Mouse (Mus musculus) forebrain, embryonic 15.5 days (tissue): ENCODE results near the gene Olfr110. TPM values are rescaled to one million over a fixed set of nuclear protein-coding genes. Genes with fewer than 3 reads are reported as not detected.
"Not testable (repeated sequence)": the region's sequence is repeated elsewhere in the genome, so short reads cannot be mapped to it uniquely, and the experiment has no call there.

ENCODE experiments used
- ATAC-seq: fragments of 200-750 bp; cut with Nextera tagmentation; replicated peaks from 2 replicates; pipeline ENCODE4 v1.8.0; 2017; ENCODE audit warnings: mild to moderate bottlenecking, moderate TSS enrichment, moderate library complexity
- H3K27ac ChIP-seq: fragments of 300-500 bp; sonication (generic); replicated peaks from 2 replicates; pipeline ENCODE4 v1.5.1; 2015; ENCODE audit warnings: mild to moderate bottlenecking, inconsistent platforms
- H3K27me3 ChIP-seq: fragments of 300-500 bp; sonication (generic); 2 replicates; pipeline ENCODE4 v1.6.1; 2015; ENCODE audit warnings: inconsistent platforms
- H3K36me3 ChIP-seq: fragments of 300-500 bp; sonication (generic); 2 replicates; pipeline ENCODE4 v1.6.1; 2015; ENCODE audit warnings: mild to moderate bottlenecking, inconsistent platforms
- H3K4me1 ChIP-seq: fragments of 300-500 bp; sonication (generic); 2 replicates; pipeline ENCODE4 v1.6.1; 2015; ENCODE audit warnings: inconsistent platforms
- H3K4me2 ChIP-seq: fragments of 300-500 bp; sonication (generic); replicated peaks from 2 replicates; pipeline ENCODE4 v1.6.1; 2015; ENCODE audit warnings: mild to moderate bottlenecking, inconsistent platforms
- H3K4me3 ChIP-seq: fragments of 300-500 bp; sonication (generic); 2 replicates; pipeline ENCODE4 v1.5.1; 2015; ENCODE audit warnings: mild to moderate bottlenecking, inconsistent platforms
- H3K9ac ChIP-seq: fragments of 300-500 bp; sonication (generic); replicated peaks from 2 replicates; pipeline ENCODE4 v1.6.1; 2015; ENCODE audit warnings: mild to moderate bottlenecking, inconsistent platforms
- H3K9me3 ChIP-seq: fragments of 300-500 bp; sonication (generic); 2 replicates; pipeline ENCODE4 v1.6.1; 2016; ENCODE audit warnings: inconsistent platforms
- WGBS: fragments of 180-500 bp; shearing (Covaris S2); methylation state at CpG from one replicate; pipeline ENCODE4 v1.1.7; 2015; ENCODE audit warnings: mixed read lengths; 5-methylcytosine and 5-hydroxymethylcytosine counted together
- polyA plus RNA-seq: library from polyadenylated mRNA; unstranded; fragments of >200 nt; fragmentation: Nextera tagmentation; extraction: Ambion mirVana; gene quantifications from 2 replicates; pipeline ENCODE4 v1.2.1, GENCODE M21; 2015

Olfr110 gene
- polyA plus RNA-seq: not detected in 2 replicates

DNA sequence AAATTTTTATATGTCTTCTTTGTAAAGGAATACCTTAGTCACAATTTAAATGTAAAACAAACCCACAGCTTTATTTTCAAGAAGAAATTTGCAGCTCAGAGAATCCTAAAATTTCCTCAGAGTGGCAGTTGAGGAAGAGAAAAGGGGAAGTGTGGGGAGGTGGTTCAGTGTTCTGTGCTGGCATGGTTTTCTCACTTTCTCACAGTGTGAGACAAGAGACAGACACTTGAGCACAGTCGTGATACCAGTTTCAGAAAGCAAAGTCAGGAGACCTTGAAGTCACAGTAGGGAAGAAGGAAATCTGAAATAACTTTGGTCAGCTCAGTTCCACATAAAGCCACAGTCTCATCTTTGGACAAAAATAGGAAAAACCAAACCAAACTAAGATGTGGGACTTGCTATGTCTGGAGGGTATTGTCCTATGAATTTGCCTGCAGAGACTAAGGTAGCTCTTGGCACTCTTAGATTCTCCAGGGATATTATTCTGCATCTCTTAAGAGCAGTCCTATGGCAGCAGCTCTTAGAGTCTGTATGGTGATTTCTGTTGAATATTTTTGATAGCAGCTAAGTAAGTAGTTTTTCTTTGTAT is at the start of gene Olfr110:
Olfr110 (plus strand) TSS at position 539 of the 589 bp plus-strand sequence.
- H3K27ac ChIP-seq: no peak within 1 kb of the TSS
- WGBS: 65% methylated on average over 1 of the region's 1 CpGs
- ATAC-seq: no peak
- H3K9me3 ChIP-seq: no peaks in the 10 kb centered on the region
- no peaks in the 10 kb centered on the region for H3K27me3 ChIP-seq
- no peaks in the 10 kb centered on the region for H3K4me1 ChIP-seq
- H3K36me3 ChIP-seq: no peaks in the 10 kb centered on the region
- no peak within 1 kb of the TSS for H3K4me2 ChIP-seq
- no peak within 1 kb of the TSS for H3K9ac ChIP-seq
- H3K4me3 ChIP-seq: no peak within 1 kb of the TSS

DNA sequence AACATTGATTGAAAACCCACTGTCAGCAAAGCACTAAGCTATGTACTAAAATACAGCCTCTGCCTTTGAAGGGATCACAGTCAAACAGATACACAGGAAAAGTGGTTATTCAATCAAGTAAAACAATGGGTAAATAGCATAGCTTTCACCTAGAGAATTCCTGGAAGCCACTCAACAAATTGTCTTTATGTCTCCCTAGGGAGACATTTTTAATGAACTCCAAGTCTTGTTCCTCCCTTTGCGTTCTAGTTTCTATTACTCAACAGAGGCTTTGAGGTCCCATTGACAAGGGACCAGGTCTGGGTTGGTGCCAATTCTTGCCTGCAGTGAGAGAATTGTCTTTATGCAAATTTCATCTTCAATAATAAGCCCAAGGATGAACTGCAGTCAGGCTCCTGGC is 47.1 kb upstream of the Olfr110 start, which contains the start of gene Olfr108:
Olfr108 (plus strand) TSS at position 301 of the 400 bp plus-strand sequence.
- Histone ChIP-seq H3K9ac (no peak within 1 kb of the TSS), H3K27me3 (no peaks in the 10 kb centered on the region), H3K36me3 (no peaks in the 10 kb centered on the region), H3K27ac (no peak within 1 kb of the TSS), H3K4me2 (no peak within 1 kb of the TSS), H3K4me1 (no peaks in the 10 kb centered on the region), H3K9me3 (no peaks in the 10 kb centered on the region), H3K4me3 (no peak within 1 kb of the TSS)
- no peak for ATAC-seq
- 60% methylated on average over 1 of the region's 1 CpGs for WGBS

DNA sequence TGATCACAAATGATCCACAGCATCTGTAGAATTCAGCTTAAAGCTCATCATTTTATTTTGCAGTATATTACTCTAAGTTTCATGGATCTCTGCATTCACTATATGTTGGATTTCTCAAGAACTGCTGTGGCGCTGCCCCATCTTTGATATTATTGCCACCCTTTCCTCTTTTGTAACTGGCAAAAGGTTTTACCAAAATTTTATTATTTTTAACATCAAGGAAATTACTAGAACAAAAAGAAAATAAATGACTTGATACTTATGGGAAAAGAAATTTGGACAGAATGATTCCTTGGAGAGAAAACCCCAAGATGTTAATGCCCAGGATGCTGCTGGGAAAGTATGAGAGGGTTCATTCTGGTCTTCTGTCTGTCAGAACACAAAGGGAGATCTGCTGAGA is 33.7 kb upstream of the Olfr110 start, which contains the start of gene Olfr109:
Olfr109 (plus strand) TSS at position 301 of the 400 bp plus-strand sequence.
- Histone ChIP-seq H3K27me3 (no peaks in the 10 kb centered on the region), H3K4me2 (no peak within 1 kb of the TSS), H3K4me1 (no peaks in the 10 kb centered on the region), H3K27ac (no peak within 1 kb of the TSS), H3K9me3 (no peaks in the 10 kb centered on the region), H3K9ac (no peak within 1 kb of the TSS), H3K36me3 (no peaks in the 10 kb centered on the region), H3K4me3 (no peak within 1 kb of the TSS)
- no peak for ATAC-seq
- whole genome bisulfite sequencing: 92% methylated on average over 1 of the region's 1 CpGs

DNA sequence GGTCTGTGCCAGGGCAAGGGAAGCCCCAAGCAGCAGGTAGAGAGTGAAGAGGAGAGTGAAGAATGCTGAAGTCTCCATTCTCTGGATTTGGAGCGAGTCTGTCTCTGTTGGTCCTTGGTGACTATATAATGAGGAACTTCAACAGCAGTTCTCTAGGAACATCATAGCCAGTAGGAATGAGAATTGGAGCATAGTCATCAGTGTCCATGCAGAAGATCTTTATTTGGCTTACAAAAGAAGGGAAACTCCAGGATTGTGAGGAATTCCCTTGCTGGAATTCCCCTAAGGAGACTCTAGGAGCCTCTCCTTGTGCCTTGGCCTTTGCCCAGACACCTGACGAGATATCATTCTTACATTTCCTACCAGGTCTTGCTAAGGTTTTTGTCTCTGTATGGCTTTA is 8.8 kb upstream of the Olfr110 start, which contains the start of gene H2-M2:
H2-M2 (minus strand) TSS at position 101 of the 400 bp plus-strand sequence.
- Histone ChIP-seq H3K36me3 (no peaks in the 10 kb centered on the region), H3K4me1 (no peaks in the 10 kb centered on the region), H3K4me3 (no peak within 1 kb of the TSS), H3K4me2 (no peak within 1 kb of the TSS), H3K9me3 (no peaks in the 10 kb centered on the region), H3K27ac (no peak within 1 kb of the TSS), H3K27me3 (no peaks in the 10 kb centered on the region), H3K9ac (no peak within 1 kb of the TSS)
- no peak for ATAC-seq
- 83% methylated on average over 2 of the region's 2 CpGs for WGBS

DNA sequence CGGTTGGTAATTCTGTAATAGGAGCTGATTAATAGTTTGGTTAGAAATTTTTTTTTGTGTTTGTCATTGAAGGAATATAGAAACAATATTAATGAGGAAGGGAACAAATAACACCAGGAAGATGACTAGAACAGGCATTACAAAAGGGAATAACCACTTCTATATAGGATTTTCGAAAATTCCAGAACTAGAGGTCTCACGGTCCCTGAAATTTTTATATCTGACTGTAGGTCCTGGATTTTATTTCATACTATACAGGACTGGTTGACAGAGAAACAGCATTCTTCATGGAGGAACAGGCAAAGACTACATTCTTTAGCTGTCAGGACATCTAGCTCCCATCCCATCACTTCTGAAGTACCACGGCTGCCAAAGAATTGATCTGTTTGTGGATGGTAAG is 15.5 kb downstream of the Olfr110 start, which contains the start of gene Olfr111:
Olfr111 (plus strand) TSS at position 301 of the 400 bp plus-strand sequence.
- Histone ChIP-seq H3K9ac (no peak within 1 kb of the TSS), H3K4me3 (no peak within 1 kb of the TSS), H3K36me3 (no peaks in the 10 kb centered on the region), H3K4me1 (no peaks in the 10 kb centered on the region), H3K27me3 (no peaks in the 10 kb centered on the region), H3K27ac (no peak within 1 kb of the TSS), H3K4me2 (no peak within 1 kb of the TSS), H3K9me3 (no peaks in the 10 kb centered on the region)
- no peak for ATAC-seq
- 87% methylated on average over 4 of the region's 4 CpGs for WGBS

DNA sequence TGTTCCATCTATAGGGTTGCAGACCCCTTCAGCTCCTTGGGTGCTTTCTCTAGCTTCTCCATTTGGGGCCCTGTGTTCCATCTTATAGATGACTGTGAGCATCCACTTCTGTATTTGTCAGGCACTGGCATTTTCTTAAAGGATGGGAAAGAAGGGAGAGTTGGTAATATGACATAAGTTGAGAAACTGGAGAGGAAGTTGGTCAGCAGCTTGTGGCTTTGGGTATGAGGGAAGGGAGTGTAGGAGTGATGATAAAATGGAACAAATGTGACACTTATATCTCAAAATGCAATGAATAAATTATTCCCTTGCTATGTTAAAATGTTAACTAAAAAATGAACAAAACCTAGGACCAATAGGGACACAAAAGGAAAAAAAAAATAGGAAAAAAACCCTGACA is 32.3 kb downstream of the Olfr110 start:
- H3K27ac ChIP-seq, H3K9ac ChIP-seq, H3K4me1 ChIP-seq, H3K36me3 ChIP-seq, H3K9me3 ChIP-seq, H3K27me3 ChIP-seq, ATAC-seq, H3K4me3 ChIP-seq, H3K4me2 ChIP-seq: not testable (repeated sequence)

DNA sequence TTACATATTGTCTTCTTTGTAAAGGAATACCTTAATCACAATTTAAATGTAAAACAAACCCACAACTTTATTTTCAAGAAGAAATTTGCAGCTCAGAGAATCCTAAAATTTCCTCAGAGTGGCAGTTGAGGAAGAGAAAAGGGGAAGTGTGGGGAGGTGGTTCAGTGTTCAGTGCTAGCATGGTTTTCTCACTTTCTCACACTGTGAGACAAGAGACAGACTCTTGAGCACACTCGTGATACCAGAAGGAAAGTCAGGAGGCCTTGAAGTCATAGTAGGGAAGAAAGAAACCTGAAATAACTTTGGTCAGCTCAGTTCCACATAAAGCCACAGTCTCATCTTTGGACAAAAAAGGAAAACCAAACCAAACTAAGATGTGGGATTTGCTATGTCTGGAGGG is 33.2 kb downstream of the Olfr110 start:
- not testable (repeated sequence) for ATAC-seq, H3K4me1 ChIP-seq, H3K27me3 ChIP-seq

DNA sequence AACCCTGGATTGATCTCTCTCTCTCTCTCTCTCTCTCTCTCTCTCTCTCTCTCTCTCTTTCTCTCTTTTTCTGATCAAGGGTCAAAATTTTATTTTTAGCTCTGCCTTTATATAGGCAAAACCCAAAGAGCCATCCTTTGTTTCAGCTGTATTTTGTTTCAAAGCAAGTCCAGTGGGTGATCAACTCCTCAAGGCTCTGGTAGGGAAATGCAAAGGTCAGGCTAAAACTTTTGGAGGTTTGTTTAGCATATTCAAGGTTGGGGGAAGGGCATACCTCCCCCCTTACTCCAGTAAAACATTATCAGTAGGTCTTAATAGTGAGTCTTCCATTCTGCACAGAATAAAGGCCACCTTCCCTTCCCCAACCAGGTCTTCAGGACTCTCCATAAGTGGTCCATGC is 42.9 kb downstream of the Olfr110 start:
- no peaks in the 10 kb centered on the region for H3K27me3 ChIP-seq
- H3K27ac ChIP-seq: no peak overlapping the region
- no peak overlapping the region for H3K4me3 ChIP-seq
- no peaks in the 10 kb centered on the region for H3K4me1 ChIP-seq
- H3K4me2 ChIP-seq: no peak overlapping the region
- H3K36me3 ChIP-seq: no peaks in the 10 kb centered on the region
- no peak overlapping the region for H3K9ac ChIP-seq
- no peaks in the 10 kb centered on the region for H3K9me3 ChIP-seq
- no peak for ATAC-seq

More for the DNA sequence above, 33.2 kb downstream of the Olfr110 start:
- H3K36me3 ChIP-seq, H3K4me3 ChIP-seq, H3K9me3 ChIP-seq, H3K27ac ChIP-seq, H3K4me2 ChIP-seq, H3K9ac ChIP-seq: not testable (repeated sequence)
- 89% methylated on average over 1 of the region's 1 CpGs for WGBS

DNA sequence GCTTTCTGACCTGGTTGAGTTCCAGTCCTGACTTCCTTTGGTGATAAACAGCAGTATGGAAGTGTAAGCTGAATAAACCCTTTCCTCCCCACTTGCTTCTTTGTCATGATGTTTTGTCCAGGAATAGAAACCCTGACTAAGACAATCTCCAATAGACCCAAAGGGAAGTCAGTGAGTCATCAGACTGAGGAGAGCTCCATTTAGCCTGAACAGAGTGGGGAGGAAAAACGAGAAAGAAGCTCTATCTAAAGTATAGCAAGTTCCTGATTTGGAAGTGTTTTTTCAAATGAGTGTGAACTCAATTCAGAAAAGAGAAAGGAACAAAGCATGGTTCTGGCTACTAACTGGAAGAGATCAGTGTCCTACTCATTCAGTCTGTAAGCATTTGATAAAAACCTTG is 46.1 kb downstream of the Olfr110 start:
- not testable (repeated sequence) for H3K9me3 ChIP-seq

DNA sequence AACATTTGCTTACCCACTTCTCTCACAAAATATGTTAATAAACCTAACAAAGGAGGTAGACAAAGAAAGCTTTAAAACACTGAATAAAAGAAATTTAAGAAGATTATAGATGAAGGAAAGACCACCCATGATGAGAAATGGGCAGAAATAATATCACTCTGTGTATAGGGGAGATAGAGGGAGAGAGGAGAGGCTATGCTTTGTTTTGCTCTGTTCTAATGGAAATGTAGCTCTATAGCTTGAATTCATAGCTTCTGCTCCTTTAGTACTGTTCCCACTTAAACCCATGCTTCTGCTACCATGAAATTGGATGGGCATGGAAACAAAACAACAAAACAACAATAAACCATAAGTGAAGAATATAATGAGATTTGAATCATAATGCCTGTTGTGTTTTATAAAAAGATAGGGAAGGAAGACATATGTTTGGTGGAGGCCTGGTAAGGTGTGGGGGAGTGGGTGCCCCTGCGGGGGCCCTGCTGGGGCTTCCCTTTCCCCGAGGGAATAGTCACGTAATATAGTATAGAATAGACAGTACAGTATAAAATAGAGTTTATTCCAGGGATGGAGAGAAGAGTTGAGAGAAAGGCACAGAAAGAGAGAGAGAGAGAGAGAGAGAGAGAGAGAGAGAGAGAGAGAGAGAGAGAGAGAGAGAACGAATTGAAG is 49.3 kb downstream of the Olfr110 start:
- no peaks in the 10 kb centered on the region for H3K36me3 ChIP-seq
- no peak overlapping the region for H3K4me3 ChIP-seq
- 86% methylated on average over 4 of the region's 4 CpGs for WGBS
- H3K4me1 ChIP-seq: no peaks in the 10 kb centered on the region
- no peak overlapping the region for H3K9ac ChIP-seq
- no peak for ATAC-seq
- no peak overlapping the region for H3K27ac ChIP-seq
- no peaks in the 10 kb centered on the region for H3K27me3 ChIP-seq
- H3K4me2 ChIP-seq: no peak overlapping the region
- no peaks in the 10 kb centered on the region for H3K9me3 ChIP-seq

More for the DNA sequence above, 46.1 kb downstream of the Olfr110 start:
- ATAC-seq, H3K4me1 ChIP-seq, H3K4me3 ChIP-seq, H3K4me2 ChIP-seq, H3K9ac ChIP-seq, H3K27ac ChIP-seq, H3K27me3 ChIP-seq, H3K36me3 ChIP-seq: not testable (repeated sequence)
- WGBS: 47% methylated on average over 1 of the region's 1 CpGs

DNA sequence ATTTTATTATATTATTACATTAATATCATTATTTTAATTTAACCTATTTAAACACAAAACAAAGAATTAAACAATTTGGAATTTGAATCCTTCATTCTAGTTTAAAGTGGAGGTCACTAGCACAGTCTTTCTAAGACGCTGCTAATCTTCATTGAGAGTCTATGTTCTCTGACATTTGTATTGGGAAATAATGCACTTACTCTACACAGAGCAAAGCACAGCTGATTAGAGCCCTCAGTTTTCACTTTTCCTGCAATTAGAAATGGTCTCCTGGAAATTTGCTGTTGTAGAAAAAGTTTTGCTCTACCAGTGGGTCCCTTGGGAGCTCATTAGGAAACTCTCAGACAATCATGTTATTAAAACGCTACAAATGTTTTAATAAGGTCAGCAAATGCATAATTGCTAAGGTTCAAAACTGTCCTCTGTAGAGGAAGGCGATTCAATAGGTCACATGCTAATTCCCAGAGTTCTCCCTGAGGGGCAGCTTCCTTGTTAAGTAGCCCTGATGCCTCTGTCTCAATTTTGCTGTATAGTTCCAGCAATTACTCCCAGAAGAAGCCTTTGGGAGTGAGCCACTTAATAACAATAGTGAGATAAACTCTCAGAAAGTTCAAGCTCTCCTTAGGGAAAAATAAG is 51.6 kb downstream of the Olfr110 start:
- Histone ChIP-seq H3K27me3 (no peaks in the 10 kb centered on the region), H3K9me3 (no peaks in the 10 kb centered on the region), H3K4me1 (no peaks in the 10 kb centered on the region), H3K9ac (no peak overlapping the region), H3K4me3 (no peak overlapping the region), H3K36me3 (no peaks in the 10 kb centered on the region), H3K4me2 (no peak overlapping the region), H3K27ac (no peak overlapping the region)
- 40% methylated on average over 3 of the region's 3 CpGs for WGBS
- ATAC-seq: no peak
